Mouse (Mus musculus): ENCODE results near the gene Cluh.

DNA sequence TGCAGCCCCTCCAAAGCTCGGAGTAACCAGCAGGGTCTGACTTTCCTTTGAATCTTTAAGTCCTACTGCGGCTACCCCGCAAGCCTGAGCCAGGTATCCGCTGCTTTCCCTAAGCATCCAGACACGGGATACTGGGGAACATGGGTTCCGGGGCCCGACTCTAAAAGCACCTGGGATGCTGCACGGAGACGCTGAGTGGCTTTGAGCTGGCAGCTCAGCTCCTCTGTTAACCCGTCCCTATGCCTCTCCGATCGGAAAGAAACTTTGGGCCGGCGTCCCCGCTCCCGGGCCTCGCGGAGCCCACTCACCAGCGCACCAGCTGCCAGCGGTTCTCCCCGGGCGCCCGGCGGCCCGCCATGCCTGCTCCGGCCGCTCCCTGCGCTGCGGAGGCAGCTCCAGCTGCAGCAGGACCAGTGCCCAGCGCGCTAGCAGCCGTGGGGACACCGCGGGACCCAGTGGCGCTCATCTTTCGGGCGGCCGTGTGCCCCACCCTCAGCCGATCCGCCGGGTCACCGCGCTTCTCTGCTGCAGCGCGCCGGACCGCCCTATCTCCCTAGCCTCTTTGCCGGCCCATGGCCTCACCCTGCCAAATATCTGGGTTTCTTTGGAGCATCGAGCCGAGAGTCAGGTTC, 38.6 kb upstream of the Cluh start, which contains the start of gene Rap1gap2:
- TF ChIP-seq CTCF (conservative IDR thresholded peaks at IDR 0.05 in 1 of 2, IDR thresholded peaks at IDR 0.05 in 1 of 2; ENCODE audit: low read depth in 2 of 2, low read length in 2 of 2) (no peak), MAFK (IDR thresholded peaks at IDR 0.05; ENCODE audit: insufficient replicate concordance, low read length) (no peak), E2F4 (IDR thresholded peaks at IDR 0.05; ENCODE audit: insufficient replicate concordance, low read depth, low read length) (no peak), ZNF384 (IDR thresholded peaks at IDR 0.05; ENCODE audit: low read depth, low read length) (no peak), UBTF (IDR thresholded peaks at IDR 0.05; ENCODE audit: low read depth, low read length) (no peak), MAZ (IDR thresholded peaks at IDR 0.05; ENCODE audit: low read depth, low read length) (no peak)

Data from CH12.LX (cell line).